In the genomic region with DNA sequence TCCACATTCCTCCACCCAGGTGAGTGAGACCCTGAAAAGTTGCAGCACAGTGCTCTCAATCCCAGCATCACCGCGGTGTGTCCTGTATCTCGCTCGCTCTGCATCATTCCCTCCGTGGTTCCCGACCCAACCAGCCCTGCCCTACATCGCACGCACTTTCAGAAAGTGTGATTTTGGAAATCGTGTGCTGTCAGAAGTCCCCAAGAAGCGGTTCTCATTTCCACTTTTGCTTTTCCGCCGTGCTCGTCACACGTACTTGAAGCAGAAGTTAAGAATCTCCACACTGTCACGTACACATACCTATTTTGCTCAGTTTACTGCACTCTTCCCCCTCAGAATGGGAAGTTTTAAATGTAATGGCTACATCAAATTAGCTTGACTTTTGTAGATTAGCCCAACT, we compare ENCODE assay signal across 26 mouse cellular contexts.
"Had no signal": no experiment of that assay in that cellular context is flagged by ENCODE, and none has a peak within 500 bp of the region (broad histone marks: within the 10 kb centered on the region; RNA-seq: fewer than 3 reads in every experiment).

No protein-coding gene starts in this region.

- H3K9me3 ChIP-seq: heart, embryonic 13.5 days; heart, embryonic 15.5 days; hindbrain, embryonic 10.5 days; hindbrain, embryonic 12.5 days; intestine, embryonic 15.5 days; limb, embryonic 12.5 days; liver, embryonic 13.5 days had no signal

- H3K27me3 ChIP-seq: heart, embryonic 13.5 days; heart, embryonic 15.5 days; intestine, embryonic 15.5 days; limb, embryonic 12.5 days; liver, embryonic 13.5 days had no signal

- H3K4me3 ChIP-seq: heart, adult 2 months; heart, embryonic 13.5 days; heart, embryonic 15.5 days; hindbrain, embryonic 10.5 days; hindbrain, embryonic 12.5 days; intestine, embryonic 15.5 days; layer of hippocampus, adult 2 months; left cerebral cortex, adult 2 months; limb, embryonic 12.5 days; liver, embryonic 13.5 days had no signal

- H3K36me3 ChIP-seq: heart, embryonic 15.5 days; hindbrain, embryonic 10.5 days; hindbrain, embryonic 12.5 days; intestine, embryonic 15.5 days; limb, embryonic 12.5 days; liver, embryonic 13.5 days had no signal

- ATAC-seq: hindbrain, embryonic 16.5 days; inflammation-experienced regulatory T-cells, adult 6 months; intestine, embryonic 15.5 days; intestine, postnatal 0 days had no signal

- H3K9ac ChIP-seq: heart, embryonic 13.5 days; heart, embryonic 15.5 days; hindbrain, embryonic 12.5 days; hindbrain, embryonic 14.5 days; intestine, embryonic 15.5 days; limb, embryonic 12.5 days; liver, embryonic 13.5 days had no signal

- DNase-seq: gastrocnemius, postnatal 14 days; gastrocnemius, postnatal 36 days; heart, adult 2 months; heart, postnatal 14 days; heart, postnatal 4 days; kidney, adult 18-20 months; kidney, adult 8-10 months; kidney, postnatal 10 days; kidney, postnatal 25 days; kidney, postnatal 4 days; liver; liver, embryonic 13.5 days had no signal

- H3K4me1 ChIP-seq: heart, embryonic 13.5 days; heart, embryonic 15.5 days; hindbrain, embryonic 10.5 days; hindbrain, embryonic 12.5 days; intestine, embryonic 15.5 days; liver, embryonic 13.5 days had no signal

- H3K27ac ChIP-seq: heart, adult 2 months; heart, embryonic 13.5 days; heart, embryonic 15.5 days; hindbrain, embryonic 10.5 days; hindbrain, embryonic 12.5 days; hindbrain, embryonic 14.5 days; intestine, embryonic 15.5 days; layer of hippocampus, adult 2 months; left cerebral cortex, adult 2 months; limb, embryonic 12.5 days; liver, embryonic 13.5 days had no signal

- H3K4me2 ChIP-seq: heart, embryonic 11.5 days; heart, embryonic 13.5 days; heart, embryonic 15.5 days; hindbrain, embryonic 12.5 days; hindbrain, embryonic 14.5 days; intestine, embryonic 15.5 days; limb, embryonic 12.5 days; liver, embryonic 11.5 days; liver, embryonic 13.5 days had no signal
